Mouse (Mus musculus) activated CD4-positive, CD25-positive, alpha-beta regulatory T cell, adult 4 months (primary cell): Measurements from ENCODE around the gene Rps8. TPM values are rescaled to one million over a fixed set of nuclear protein-coding genes. Genes with fewer than 3 reads are reported as not detected.

Experiments used
- ATAC-seq: one replicate; pipeline ENCODE4 v1.8.0; 2017
- polyA plus RNA-seq, 2 experiments: library from polyadenylated mRNA; unstranded; fragments of 100-300 nt; shearing (Covaris generic); gene quantifications; one replicate each; pipeline ENCODE4 v1.2.1; 2017

Rps8 gene
- 100 to 1,000 TPM; 869 to 969 TPM for polyA plus RNA-seq

DNA sequence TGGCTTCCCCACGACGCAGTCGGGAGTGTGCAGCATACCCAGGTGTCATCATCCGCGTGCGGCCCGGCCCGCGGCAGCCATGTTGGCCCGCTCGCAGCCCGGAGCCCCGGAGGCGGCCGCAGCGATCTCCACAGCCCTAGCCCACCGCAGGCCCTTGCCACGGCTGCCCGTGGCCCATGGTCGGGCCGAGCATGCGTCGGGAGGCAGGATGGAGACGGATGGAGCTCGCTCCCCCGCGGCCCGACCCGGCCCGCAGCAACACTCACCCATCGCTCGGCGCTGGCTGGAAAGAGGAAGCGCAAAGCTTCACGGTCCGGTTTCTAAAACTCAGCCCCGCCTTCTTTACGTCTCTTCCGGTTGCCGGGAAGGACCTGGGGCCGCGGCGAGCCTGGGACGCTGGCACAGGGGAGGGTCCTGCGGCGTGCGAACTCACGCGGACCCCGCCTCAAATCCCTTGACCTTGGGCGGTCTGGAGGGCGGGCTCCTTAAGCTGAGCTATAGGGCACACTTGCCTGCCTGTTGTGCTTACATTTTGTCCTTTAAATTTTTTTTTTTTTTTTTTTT lies at the start of gene Rps8:
Gene Rps8, minus strand, starts transcription at position 452 of the 564 bp plus-strand sequence.
- peak; percentile 97 for ATAC-seq

- no peak for ATAC-seq
Observed at GRCm38 (mm10) chr4:117202992-117203354, 46.9 kb upstream of the Rps8 start.

GRCm38 (mm10) chr4:117202046-117202991 lies 46.3 kb upstream of the Rps8 start:
- ATAC-seq, result peak; percentile 91

GRCm38 (mm10) chr4:117191804-117192203 lies 35.8 kb upstream of the Rps8 start:
- ATAC-seq, result no peak

- no peak for ATAC-seq
Observed at GRCm38 (mm10) chr4:117190660-117191059, 34.6 kb upstream of the Rps8 start.

GRCm38 (mm10) chr4:117189856-117190543 lies 34.0 kb upstream of the Rps8 start:
- peak; percentile 76 for ATAC-seq

DNA sequence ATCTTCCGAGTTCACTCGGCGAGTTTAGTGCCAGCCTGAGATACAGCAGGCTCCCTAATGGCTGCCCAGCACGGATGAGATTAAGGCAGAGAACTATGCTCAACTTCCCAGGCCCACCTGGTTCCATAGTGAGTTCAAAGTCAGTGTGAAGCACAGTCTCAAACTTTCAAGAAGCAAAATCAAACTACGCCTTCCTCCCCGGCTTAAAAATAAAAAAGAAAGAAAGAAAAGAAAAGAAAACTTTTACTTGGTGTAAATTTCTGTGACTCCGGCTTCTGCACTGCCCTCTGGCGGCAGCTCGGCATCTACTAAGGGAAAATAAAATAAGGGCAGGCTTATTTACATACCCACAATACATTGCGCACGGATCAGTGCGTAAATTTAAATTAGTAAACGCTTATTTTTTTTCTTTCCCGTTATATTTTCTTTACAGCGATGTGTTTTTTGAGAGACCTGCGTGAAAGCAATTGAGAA lies 33.4 kb upstream of the Rps8 start:
- ATAC-seq, result peak; percentile 73

- ATAC-seq, result no peak
Observed at GRCm38 (mm10) chr4:117188969-117189368, 32.9 kb upstream of the Rps8 start.

DNA sequence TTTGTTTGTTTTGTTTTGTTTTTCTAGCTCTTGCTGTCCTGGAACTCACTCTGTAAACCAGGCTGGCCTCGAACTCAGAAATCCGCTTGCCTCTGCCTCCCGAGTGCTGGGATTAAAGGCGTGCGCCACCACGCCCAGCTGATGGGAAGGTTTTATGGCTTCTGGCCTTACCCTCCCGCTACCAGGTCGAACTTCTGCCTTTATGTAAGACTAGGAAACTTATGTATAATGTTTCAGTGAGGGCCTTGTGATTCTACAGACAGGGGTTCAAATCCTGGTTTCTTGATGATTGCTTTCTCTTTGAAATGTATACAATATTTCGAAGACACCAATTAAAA lies 26.7 kb upstream of the Rps8 start:
- peak; percentile 38 for ATAC-seq

DNA sequence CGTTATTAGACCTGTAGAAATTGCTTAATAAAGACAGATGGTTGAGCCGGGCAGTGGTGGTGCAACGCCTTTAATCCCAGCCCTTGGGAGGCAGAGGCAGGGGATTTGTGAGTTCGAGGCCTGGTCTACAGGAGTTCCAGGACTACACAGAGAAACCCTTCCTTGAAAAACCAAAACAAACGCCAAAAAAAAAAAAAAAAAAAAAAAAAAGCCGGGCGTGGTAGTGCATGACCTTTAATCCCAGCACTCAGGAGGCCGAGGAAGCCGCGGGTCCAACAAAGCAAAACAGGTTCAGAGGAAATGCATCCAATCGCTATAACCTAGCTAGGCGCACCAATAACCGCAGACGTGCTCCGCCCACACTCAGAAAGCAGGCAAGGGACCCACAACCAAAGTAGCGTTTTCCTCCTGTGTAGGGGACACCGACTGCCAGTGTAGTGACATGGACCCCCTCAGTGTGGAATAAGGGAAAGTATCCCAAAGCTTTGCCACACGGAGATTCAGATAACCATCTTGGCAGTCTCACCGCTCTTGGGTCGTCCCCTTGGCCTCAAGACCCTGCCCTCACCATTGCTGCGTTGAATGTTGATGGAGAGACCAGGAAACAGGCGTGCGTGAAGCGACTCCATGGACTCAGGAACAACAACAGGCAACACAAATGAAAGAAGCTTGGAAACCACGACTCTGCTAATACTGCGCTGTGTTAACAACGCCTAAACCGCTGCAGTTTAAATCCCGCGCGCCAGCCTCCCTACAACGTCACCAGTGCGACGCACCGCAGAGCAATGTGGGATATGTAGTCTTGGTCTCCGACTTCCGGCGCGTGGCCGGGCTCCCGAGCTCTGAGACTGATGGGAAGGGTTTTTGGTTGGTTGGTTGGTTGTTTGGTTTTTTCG lies 26.1 kb upstream of the Rps8 start, which contains the start of gene Kif2c:
Gene Kif2c, minus strand, starts transcription at position 777 of the 896 bp plus-strand sequence.
- peak; percentile 99 for ATAC-seq

DNA sequence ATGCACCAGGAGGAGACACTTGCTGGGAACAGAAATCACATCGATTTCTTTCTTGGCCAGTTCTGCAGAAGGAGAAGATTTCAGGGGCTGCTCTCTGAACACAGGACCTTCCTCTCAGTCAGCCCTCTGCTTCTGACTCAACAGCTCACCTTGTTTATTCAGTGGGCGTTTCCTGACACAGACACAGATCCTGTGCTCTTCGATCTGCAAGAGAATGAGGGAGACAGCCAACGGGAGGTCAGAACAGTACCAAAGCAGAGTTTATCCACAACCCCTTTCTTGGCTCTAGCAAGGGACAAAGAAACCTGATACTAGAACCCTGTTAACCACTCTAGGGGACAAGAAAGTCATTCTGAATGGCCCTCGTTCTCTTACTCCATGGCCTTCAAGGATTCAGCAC lies 13.9 kb upstream of the Rps8 start:
- ATAC-seq, result no peak

GRCm38 (mm10) chr4:117161183-117161582 lies 5.1 kb upstream of the Rps8 start:
- ATAC-seq, result no peak

DNA sequence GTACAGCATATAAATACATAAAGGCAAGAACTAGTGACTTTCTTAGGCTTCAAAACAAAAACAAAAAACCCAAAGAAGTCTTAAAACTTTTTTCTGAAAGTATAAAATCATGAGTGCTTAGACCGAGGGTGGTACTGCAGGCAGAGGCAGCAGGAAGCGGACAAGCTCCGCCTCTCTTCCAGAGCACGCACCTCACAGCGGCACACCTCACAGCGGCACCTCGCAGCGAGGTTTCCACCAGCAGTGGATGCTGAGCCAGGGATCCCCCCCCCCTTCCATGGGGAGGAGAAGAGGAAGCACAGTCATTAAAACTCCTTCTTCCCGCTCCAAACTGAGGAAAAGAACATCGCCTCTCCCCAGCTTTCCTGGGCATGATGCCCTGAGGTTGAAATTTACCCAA lies 3.6 kb upstream of the Rps8 start:
- ATAC-seq, result no peak

GRCm38 (mm10) chr4:117156372-117156771 lies 329 bp upstream of the Rps8 start:
- ATAC-seq, result no peak

- no peak for ATAC-seq
Observed at GRCm38 (mm10) chr4:117155020-117155791, 837 bp downstream of the Rps8 start.

GRCm38 (mm10) chr4:117152714-117153113 lies 3.3 kb downstream of the Rps8 start:
- no peak for ATAC-seq

DNA sequence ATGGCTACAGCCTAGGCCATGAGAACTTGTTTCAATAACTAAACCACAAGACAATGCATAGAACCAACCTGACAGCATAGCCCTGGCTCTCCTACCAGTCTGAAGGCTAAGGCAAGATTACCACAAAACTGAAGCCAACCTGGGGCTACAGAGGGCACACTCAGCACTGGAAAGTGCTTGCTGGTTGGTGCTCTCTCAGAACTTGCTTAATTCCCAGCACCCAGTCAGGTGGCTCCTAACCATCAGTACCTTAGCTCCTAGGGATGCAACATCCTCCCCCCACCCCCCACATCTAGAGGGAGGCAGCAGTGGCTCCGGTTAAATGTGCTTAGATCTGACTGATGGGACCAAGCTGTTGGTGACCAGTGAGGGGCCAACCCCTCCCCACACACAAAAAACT lies 4.6 kb downstream of the Rps8 start:
- ATAC-seq, result no peak

DNA sequence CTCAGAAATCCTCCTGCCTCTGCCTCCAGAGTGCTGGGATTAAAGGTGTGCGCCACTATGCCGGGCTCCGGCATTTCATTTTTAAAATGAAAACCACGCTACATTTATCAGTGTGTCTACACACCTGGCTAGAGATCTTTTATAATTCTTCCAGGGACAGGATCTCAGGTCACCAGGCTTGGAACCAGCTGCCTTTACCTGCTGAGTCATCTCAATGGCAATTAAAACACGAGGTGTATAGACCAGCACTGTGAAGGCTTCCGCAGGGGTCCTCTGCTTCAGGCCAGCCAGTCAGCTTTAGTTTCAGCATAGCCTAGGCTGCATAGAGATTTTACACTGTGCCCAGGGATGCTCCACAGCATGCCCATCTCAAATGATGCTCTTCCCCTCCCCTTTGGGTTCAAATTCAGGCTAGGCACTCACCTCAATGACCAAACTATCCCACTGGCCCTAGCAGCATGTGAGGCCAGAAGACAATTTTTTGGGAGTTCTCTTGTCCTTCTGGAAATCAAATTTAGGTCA lies 5.8 kb downstream of the Rps8 start:
- ATAC-seq, result no peak

- no peak for ATAC-seq
Observed at GRCm38 (mm10) chr4:117149291-117150211, 6.5 kb downstream of the Rps8 start.

- no peak for ATAC-seq
Observed at GRCm38 (mm10) chr4:117148815-117149214, 7.2 kb downstream of the Rps8 start.
